Mouse (Mus musculus): ENCODE measurements around the gene Podn. TPM values are rescaled to one million over a fixed set of nuclear protein-coding genes. Genes with fewer than 3 reads are reported as not detected.

Podn gene
- total and polyA plus RNA-seq, 3 experiments = 0.04 TPM; not detected in 2

GRCm38 (mm10) chr4:108051687-108052274 is 44.5 kb downstream of the Podn start:
- no peaks in the 10 kb centered on the region for H3K79me2 ChIP-seq (ENCODE audit: control insufficient read depth, insufficient read depth, low read length, poor library complexity)
- no peak for TF ChIP-seq ELF1 (IDR thresholded peaks at IDR 0.05; ENCODE audit: low read depth, low read length)
- H3K36me3 ChIP-seq (ENCODE audit: control insufficient read depth in 1 of 2, insufficient read depth in 2 of 2, low read length in 2 of 2) = peaks cover 0 to 5% of the 10 kb centered on the region in 2 experiments; a peak in 2 of 4 replicates
- no peak for DNase-seq (ENCODE audit: low read depth, low spot score)
- no peaks in the 10 kb centered on the region for H3K9me3 ChIP-seq (replicated peaks; ENCODE audit: insufficient read depth, low read length)
- H3K27ac ChIP-seq (ENCODE audit: control insufficient read depth, low read depth, low read length) = no peak overlapping the region
- no peak overlapping the region for H3K4me3 ChIP-seq (ENCODE audit: control insufficient read depth in 1 of 2, insufficient read depth in 1 of 2, low read depth in 2 of 2, low read length in 2 of 2)
- H3K4me1 ChIP-seq (ENCODE audit: control insufficient read depth in 1 of 2, insufficient read depth in 2 of 2, low read length in 2 of 2) = no peaks in the 10 kb centered on the region
- no peaks in the 10 kb centered on the region for H3K27me3 ChIP-seq (ENCODE audit: control insufficient read depth in 1 of 2, insufficient read depth in 2 of 2, low read length in 2 of 2)
- no peak overlapping the region for H3K9ac ChIP-seq (ENCODE audit: control insufficient read depth, low read depth, low read length, poor library complexity, severe bottlenecking)

- H3K4me1 ChIP-seq (ENCODE audit: control insufficient read depth in 1 of 2, insufficient read depth in 2 of 2, low read length in 2 of 2) = no peaks in the 10 kb centered on the region
- H3K9me3 ChIP-seq (replicated peaks; ENCODE audit: insufficient read depth, low read length) = no peaks in the 10 kb centered on the region
- no peak for TF ChIP-seq MAFK (IDR thresholded peaks at IDR 0.05; ENCODE audit: borderline replicate concordance, low read depth, low read length)
- TF ChIP-seq GATA1 (IDR thresholded peaks at IDR 0.05; ENCODE audit: low read depth, low read length) = no peak
- no peak for TF ChIP-seq CHD1 (IDR thresholded peaks at IDR 0.05; ENCODE audit: low read depth, low read length)
- TF ChIP-seq KAT2A (conservative IDR thresholded peaks at IDR 0.05; ENCODE audit: low read depth, low read length) = no peak
- no peak for TF ChIP-seq NELFE (IDR thresholded peaks at IDR 0.05; ENCODE audit: low read depth, low read length)
- no peak for TF ChIP-seq USF2 (IDR thresholded peaks at IDR 0.05; ENCODE audit: borderline replicate concordance in 1 of 2, insufficient read depth in 1 of 2, low read depth in 1 of 2, low read length in 2 of 2)
- no peak for TF ChIP-seq MAZ (IDR thresholded peaks at IDR 0.05; ENCODE audit: low read depth, low read length)
- no peak for TF ChIP-seq UBTF (IDR thresholded peaks at IDR 0.05; ENCODE audit: borderline replicate concordance, insufficient read depth, low read depth, low read length)
- no peak for TF ChIP-seq TCF12 (IDR thresholded peaks at IDR 0.05; ENCODE audit: low read depth, low read length)
- no peak for TF ChIP-seq MEF2A (IDR thresholded peaks at IDR 0.05; ENCODE audit: extremely low read depth, insufficient replicate concordance, low read depth, low read length, poor library complexity, severe bottlenecking)
- no peak for TF ChIP-seq SMC3 (IDR thresholded peaks at IDR 0.05; ENCODE audit: low read depth, low read length)
- no peak for TF ChIP-seq MYC (IDR thresholded peaks at IDR 0.05; ENCODE audit: low read depth, low read length)
- no peak for TF ChIP-seq TAL1 (IDR thresholded peaks at IDR 0.05; ENCODE audit: low read length)
- TF ChIP-seq MAX (IDR thresholded peaks at IDR 0.05; ENCODE audit: low read length) = no peak
- H3K4me3 ChIP-seq (ENCODE audit: control insufficient read depth in 1 of 2, insufficient read depth in 1 of 2, low read depth in 2 of 2, low read length in 2 of 2) = no peak overlapping the region
- H3K36me3 ChIP-seq (ENCODE audit: control insufficient read depth in 1 of 2, insufficient read depth in 2 of 2, low read length in 2 of 2) = peaks cover 0 to 8% of the 10 kb centered on the region in 2 experiments; a peak in 2 of 4 replicates
- no peak for DNase-seq (ENCODE audit: low read depth, low spot score)
- no peaks in the 10 kb centered on the region for H3K79me2 ChIP-seq (ENCODE audit: control insufficient read depth, insufficient read depth, low read length, poor library complexity)
- H3K27me3 ChIP-seq (ENCODE audit: control insufficient read depth in 1 of 2, insufficient read depth in 2 of 2, low read length in 2 of 2) = no peaks in the 10 kb centered on the region
- H3K9ac ChIP-seq (ENCODE audit: control insufficient read depth, low read depth, low read length, poor library complexity, severe bottlenecking) = no peak overlapping the region
- H3K27ac ChIP-seq (ENCODE audit: control insufficient read depth, low read depth, low read length) = no peak overlapping the region
These were observed 50.1 kb downstream of the Podn start for GRCm38 (mm10) chr4:108046136-108046535.

Data from MEL (cell line).